Mouse (Mus musculus) embryonic facial prominence, embryonic 14.5 days (tissue): Measurements from ENCODE around the gene Zer1. TPM values are rescaled to one million over a fixed set of nuclear protein-coding genes. Genes with fewer than 3 reads are reported as not detected.

Experiments used
- ATAC-seq: fragments of 200-750 bp; cut with Nextera tagmentation; 2 replicates; pipeline ENCODE4 v1.8.0; 2017; ENCODE audit warnings: low read depth, moderate number of reproducible peaks, moderate TSS enrichment
- DNase-seq: peaks from one replicate; pipeline ENCODE4 v3.0.0-alpha.2; 2015; ENCODE audit warnings: low spot score
- H3K27ac ChIP-seq: fragments of 300-500 bp; sonication (generic); replicated peaks from 2 replicates; pipeline ENCODE4 v1.5.1; 2014; ENCODE audit warnings: low read depth, mild to moderate bottlenecking, low read length, moderate library complexity
- H3K27me3 ChIP-seq: fragments of 300-500 bp; sonication (generic); replicated peaks from 2 replicates; pipeline ENCODE4 v1.6.1; 2014; ENCODE audit warnings: low read length; ENCODE audit not compliant: control insufficient read depth, insufficient read depth
- H3K36me3 ChIP-seq: fragments of 300-500 bp; sonication (generic); 2 replicates; pipeline ENCODE4 v1.6.1; 2014; ENCODE audit warnings: low read length, mixed read lengths; ENCODE audit not compliant: control insufficient read depth, insufficient read depth
- H3K4me1 ChIP-seq: fragments of 300-500 bp; sonication (generic); 2 replicates; pipeline ENCODE4 v1.6.1; 2014; ENCODE audit warnings: antibody characterized with exemption, low read length; ENCODE audit not compliant: control insufficient read depth, insufficient read depth
- H3K4me2 ChIP-seq: fragments of 300-500 bp; sonication (generic); 2 replicates; pipeline ENCODE4 v1.6.1; 2014; ENCODE audit warnings: low read depth, mild to moderate bottlenecking, low read length, moderate library complexity, mixed read lengths
- H3K4me3 ChIP-seq: fragments of 300-500 bp; sonication (generic); 2 replicates; pipeline ENCODE4 v1.5.1; 2014; ENCODE audit warnings: low read depth, mild to moderate bottlenecking, low read length
- H3K9ac ChIP-seq: fragments of 300-500 bp; sonication (generic); 2 replicates; pipeline ENCODE4 v1.6.1; 2014; ENCODE audit warnings: low read depth, mild to moderate bottlenecking, low read length, moderate library complexity, mixed read lengths
- H3K9me3 ChIP-seq: fragments of 300-500 bp; sonication (generic); 2 replicates; pipeline ENCODE4 v1.6.1; 2016; ENCODE audit warnings: low read length; ENCODE audit not compliant: control insufficient read depth
- WGBS: fragments of 180-500 bp; shearing (Covaris S2); extraction: QIAGEN DNeasy Blood & Tissue Kit; methylation state at CpG from one replicate; pipeline ENCODE4 v1.1.7; 2014; 5-methylcytosine and 5-hydroxymethylcytosine counted together
- polyA plus RNA-seq: library from polyadenylated mRNA; unstranded; fragments of >200 nt; fragmentation: Nextera tagmentation; extraction: Ambion mirVana; gene quantifications from 2 replicates; pipeline ENCODE4 v1.2.1, GENCODE M21; 2014

Gene Zer1
- polyA plus RNA-seq, 1 experiment from 2014 or later, result 7.9 TPM

- no peaks in the 10 kb centered on the region for H3K27me3 ChIP-seq
- peak overlapping the region; percentile 79 for H3K4me2 ChIP-seq
- H3K4me1 ChIP-seq, result peaks cover 27% of the 10 kb centered on the region
- WGBS, result 0% methylated on average over 15 of the region's 101 CpGs
- H3K9me3 ChIP-seq, result no peaks in the 10 kb centered on the region
- peaks cover 30% of the 10 kb centered on the region for H3K36me3 ChIP-seq
- H3K27ac ChIP-seq, result peak overlapping the region; percentile 99
- H3K4me3 ChIP-seq, result peak overlapping the region; percentile 93
- peak; percentile 93 for ATAC-seq
- peak overlapping the region; percentile 99 for H3K9ac ChIP-seq
- DNase-seq, result peak; percentile 97
Measured at GRCm38 (mm10) chr2:30066046-30066901, 58.1 kb downstream of the Zer1 start.

GRCm38 (mm10) chr2:30064298-30064697 is 60.1 kb downstream of the Zer1 start:
- DNase-seq (no peak), ATAC-seq (no peak)
- no peaks in the 10 kb centered on the region for H3K9me3 ChIP-seq
- peak overlapping the region; percentile 73 for H3K4me2 ChIP-seq
- peaks cover 27% of the 10 kb centered on the region for H3K4me1 ChIP-seq
- peak overlapping the region; percentile 58 for H3K4me3 ChIP-seq
- H3K27me3 ChIP-seq, result no peaks in the 10 kb centered on the region
- peak overlapping the region; percentile 38; the same call in 1 of the 2 replicates for H3K9ac ChIP-seq
- H3K27ac ChIP-seq, result 0 out of 2 replicates have a peak overlapping the region, but pooled peaks have one; percentile 1
- WGBS, result 46% methylated on average over 3 of the region's 3 CpGs
- H3K36me3 ChIP-seq, result peaks cover 16% of the 10 kb centered on the region

- ATAC-seq, result no peak
- Histone ChIP-seq H3K4me1 (peaks cover 27% of the 10 kb centered on the region), H3K36me3 (peaks cover 11% of the 10 kb centered on the region), H3K27ac (peak overlapping the region; percentile 1; the same call in 1 of the 2 replicates), H3K4me3 (peak overlapping the region; percentile 58), H3K9ac (peak overlapping the region; percentile 80), H3K9me3 (no peaks in the 10 kb centered on the region), H3K27me3 (no peaks in the 10 kb centered on the region), H3K4me2 (peak overlapping the region; percentile 73)
- WGBS, result 8% methylated on average over 3 of the region's 3 CpGs
- no peak for DNase-seq
Measured at GRCm38 (mm10) chr2:30063791-30064190, 60.6 kb downstream of the Zer1 start.

- H3K36me3 ChIP-seq, result peaks cover 5% of the 10 kb centered on the region
- no peak for DNase-seq
- H3K4me1 ChIP-seq, result peaks cover 24% of the 10 kb centered on the region
- H3K9ac ChIP-seq, result peak overlapping the region; percentile 80
- H3K9me3 ChIP-seq, result no peaks in the 10 kb centered on the region
- ATAC-seq, result no peak
- 5% methylated on average over 8 of the region's 8 CpGs for WGBS
- no peaks in the 10 kb centered on the region for H3K27me3 ChIP-seq
- H3K4me3 ChIP-seq, result peak overlapping the region; percentile 58
- H3K27ac ChIP-seq, result peak overlapping the region; percentile 85
- H3K4me2 ChIP-seq, result peak overlapping the region; percentile 73
Measured at GRCm38 (mm10) chr2:30063235-30063634, 61.1 kb downstream of the Zer1 start.

GRCm38 (mm10) chr2:30062249-30063093 is 61.9 kb downstream of the Zer1 start:
- ATAC-seq (peak; percentile 31), DNase-seq (peak; percentile 88)
- no peaks in the 10 kb centered on the region for H3K27me3 ChIP-seq
- peak overlapping the region; percentile 80 for H3K9ac ChIP-seq
- peak overlapping the region; percentile 58 for H3K4me3 ChIP-seq
- peak overlapping the region; percentile 85 for H3K27ac ChIP-seq
- H3K36me3 ChIP-seq, result no peaks in the 10 kb centered on the region
- peak overlapping the region; percentile 73 for H3K4me2 ChIP-seq
- no peaks in the 10 kb centered on the region for H3K9me3 ChIP-seq
- WGBS, result under 1% methylated on average over 36 of the region's 40 CpGs
- H3K4me1 ChIP-seq, result peaks cover 20% of the 10 kb centered on the region

GRCm38 (mm10) chr2:30061215-30062166 is 62.9 kb downstream of the Zer1 start:
- H3K36me3 ChIP-seq, result no peaks in the 10 kb centered on the region
- peak overlapping the region; percentile 80 for H3K9ac ChIP-seq
- peak overlapping the region; percentile 85 for H3K27ac ChIP-seq
- H3K4me3 ChIP-seq, result peak overlapping the region; percentile 58
- 10% methylated on average over 28 of the region's 37 CpGs for WGBS
- no peaks in the 10 kb centered on the region for H3K27me3 ChIP-seq
- peaks cover 20% of the 10 kb centered on the region for H3K4me1 ChIP-seq
- peak; percentile 12; the same call in 1 of the 2 replicates for ATAC-seq
- no peaks in the 10 kb centered on the region for H3K9me3 ChIP-seq
- DNase-seq, result peak; percentile 93
- H3K4me2 ChIP-seq, result peak overlapping the region; percentile 73

GRCm38 (mm10) chr2:30058418-30058817 is 66.0 kb downstream of the Zer1 start:
- Histone ChIP-seq H3K36me3 (no peaks in the 10 kb centered on the region), H3K9ac (no peak overlapping the region), H3K4me2 (no peak overlapping the region), H3K4me1 (0 out of 2 replicates have a peak, but pooled peaks cover 4% of the 10 kb centered on the region), H3K9me3 (no peaks in the 10 kb centered on the region), H3K27me3 (no peaks in the 10 kb centered on the region), H3K27ac (no peak overlapping the region), H3K4me3 (no peak overlapping the region)
- WGBS, result 54% methylated on average over 5 of the region's 5 CpGs
- ATAC-seq (no peak), DNase-seq (no peak)
